Mouse (Mus musculus) spleen, adult 2 months (tissue): Measurements from ENCODE around the gene Epha8.

Experiments used
- CTCF ChIP-seq: fragments of 200-500 bp; IDR thresholded peaks from 2 replicates; pipeline ENCODE4 v1.5.1; 2011; ENCODE audit warnings: mild to moderate bottlenecking, inconsistent platforms; ENCODE audit not compliant: insufficient read depth, insufficient read length, insufficient replicate concordance; ENCODE audit errors: extremely low read depth
- POLR2A ChIP-seq: fragments of 200-500 bp; IDR thresholded peaks from 2 replicates; pipeline ENCODE4 v1.6.1; 2011; ENCODE audit warnings: low read depth, low read length, inconsistent platforms

GRCm38 (mm10) chr4:136892811-136893210, 63.8 kb downstream of the Epha8 start, which contains the start of gene C1qc:
- TF ChIP-seq CTCF (no peak), POLR2A (no peak; the same call in 1 of the 2 replicates)
